Mouse (Mus musculus) G1E-ER4 (cell line): ENCODE measurements around the gene Cdh13. TPM values are rescaled to one million over a fixed set of nuclear protein-coding genes. Genes with fewer than 3 reads are reported as not detected.

Experiments
- GATA1 ChIP-seq: IDR thresholded peaks from one replicate; pipeline ENCODE4 v1.8.0; 2012; ENCODE audit warnings: low read length, inconsistent platforms
- polyA plus RNA-seq: library from polyadenylated mRNA; stranded (reverse); fragments of >175 nt; gene quantifications from 2 replicates; pipeline ENCODE4 v1.2.3, GENCODE M21; 2012

Cdh13 gene
- polyA plus RNA-seq, 1 experiment = not detected

DNA sequence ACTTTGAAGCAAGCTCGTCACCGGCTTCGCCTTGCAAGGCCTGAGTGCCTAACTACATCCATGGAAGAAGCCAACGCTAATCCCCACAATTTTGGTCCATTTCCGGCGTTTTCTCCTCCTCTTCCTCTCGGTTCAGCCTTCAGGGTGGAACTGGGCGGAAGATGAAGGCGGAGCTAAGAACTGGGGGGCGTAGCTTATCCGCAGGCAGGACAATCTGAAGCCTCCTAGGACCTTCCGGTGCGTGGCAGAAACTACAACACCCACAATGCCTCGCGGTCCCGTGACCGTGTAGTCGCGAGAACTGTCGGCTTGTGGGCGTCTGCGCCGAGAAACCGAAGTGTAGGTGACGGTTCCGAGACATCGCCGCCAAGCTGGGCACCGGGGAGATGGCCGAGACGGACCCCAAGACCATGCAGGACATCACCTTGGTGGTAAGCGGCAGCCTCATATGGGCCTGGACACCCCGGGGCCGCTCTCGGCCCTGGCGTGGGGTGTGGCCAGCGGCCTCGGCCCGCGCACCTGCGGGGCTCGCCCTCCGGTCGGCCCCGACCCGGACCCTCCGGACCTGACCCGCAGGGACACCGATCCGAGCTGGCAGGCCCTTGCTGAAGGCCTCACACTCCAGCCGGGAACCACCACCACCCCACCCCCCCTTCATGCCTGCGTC lies 1060.8 kb downstream of the Cdh13 start, which contains the start of gene Hsbp1:
Gene Hsbp1 (plus strand): TSS at position 299 of the 667 bp plus-strand sequence.
- no peak for TF ChIP-seq GATA1

DNA sequence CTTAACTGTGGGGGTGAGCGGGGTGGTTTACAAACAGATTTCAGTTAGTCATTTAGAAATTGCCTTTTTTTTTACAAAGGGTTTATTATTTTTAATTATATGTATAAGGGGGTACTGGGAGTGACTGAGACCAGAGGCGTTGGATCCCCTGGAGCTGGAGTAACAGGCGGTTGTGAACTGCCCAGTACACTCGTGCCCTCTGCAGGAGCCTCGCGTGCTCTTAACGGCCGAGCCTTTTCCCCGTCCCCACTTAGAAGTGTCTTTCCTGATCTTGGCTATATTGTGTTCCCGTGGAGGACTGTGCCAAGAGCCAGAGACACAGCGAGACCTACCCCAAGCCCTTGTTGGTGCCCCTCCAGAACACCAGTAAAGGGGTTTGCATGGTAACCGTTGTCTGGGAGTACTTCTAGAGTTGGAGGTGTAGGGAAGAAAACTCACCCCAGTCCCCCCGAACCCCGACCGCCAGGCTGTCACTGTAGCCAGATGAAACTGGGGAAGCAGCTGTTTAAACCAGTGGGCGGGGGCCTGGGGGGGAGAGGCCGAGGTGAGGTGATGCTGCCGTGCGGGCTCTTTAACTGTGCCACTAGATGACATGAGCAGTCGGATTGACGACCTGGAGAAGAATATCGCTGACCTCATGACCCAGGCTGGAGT lies 1061.6 kb downstream of the Cdh13 start:
- TF ChIP-seq GATA1 = no peak

DNA sequence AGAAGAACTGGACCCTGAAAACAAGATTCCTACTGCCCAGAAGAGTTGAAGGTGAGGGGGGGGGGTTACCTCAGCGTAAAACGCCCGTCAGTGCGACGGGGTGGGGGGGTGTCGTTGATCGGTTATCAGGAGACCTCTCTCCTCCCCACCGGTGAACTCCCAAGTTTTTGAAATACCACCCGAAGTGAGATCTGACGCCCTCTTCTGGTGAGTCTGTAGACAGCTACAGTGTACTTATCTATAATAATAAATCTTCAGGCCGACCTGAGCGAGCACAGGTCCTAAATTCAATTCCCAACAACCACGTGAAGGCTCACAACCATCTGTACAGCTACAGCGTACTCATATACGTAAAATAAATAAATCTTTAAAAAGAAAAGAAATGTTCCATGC lies 1062.1 kb downstream of the Cdh13 start:
- TF ChIP-seq GATA1 = no peak

DNA sequence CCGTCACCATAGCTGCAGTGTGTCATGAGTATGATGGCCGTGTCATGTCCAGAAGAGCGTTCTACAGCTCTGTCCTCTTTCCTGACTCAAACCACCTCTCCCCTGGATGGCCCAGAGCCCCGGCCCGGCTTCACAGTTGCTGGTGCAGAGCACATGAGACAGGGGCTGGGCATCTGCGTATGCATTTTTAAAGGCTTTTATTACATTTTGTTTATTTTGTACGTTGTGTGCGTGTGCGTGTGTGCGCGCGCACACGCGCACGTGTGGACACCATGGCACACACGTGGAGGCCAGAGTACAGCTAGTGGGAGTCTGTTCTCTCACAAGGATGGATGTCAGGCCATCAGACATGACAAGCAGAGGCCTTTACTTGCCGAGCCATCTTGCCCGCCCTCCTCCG lies 1068.1 kb downstream of the Cdh13 start:
- TF ChIP-seq GATA1 = no peak

DNA sequence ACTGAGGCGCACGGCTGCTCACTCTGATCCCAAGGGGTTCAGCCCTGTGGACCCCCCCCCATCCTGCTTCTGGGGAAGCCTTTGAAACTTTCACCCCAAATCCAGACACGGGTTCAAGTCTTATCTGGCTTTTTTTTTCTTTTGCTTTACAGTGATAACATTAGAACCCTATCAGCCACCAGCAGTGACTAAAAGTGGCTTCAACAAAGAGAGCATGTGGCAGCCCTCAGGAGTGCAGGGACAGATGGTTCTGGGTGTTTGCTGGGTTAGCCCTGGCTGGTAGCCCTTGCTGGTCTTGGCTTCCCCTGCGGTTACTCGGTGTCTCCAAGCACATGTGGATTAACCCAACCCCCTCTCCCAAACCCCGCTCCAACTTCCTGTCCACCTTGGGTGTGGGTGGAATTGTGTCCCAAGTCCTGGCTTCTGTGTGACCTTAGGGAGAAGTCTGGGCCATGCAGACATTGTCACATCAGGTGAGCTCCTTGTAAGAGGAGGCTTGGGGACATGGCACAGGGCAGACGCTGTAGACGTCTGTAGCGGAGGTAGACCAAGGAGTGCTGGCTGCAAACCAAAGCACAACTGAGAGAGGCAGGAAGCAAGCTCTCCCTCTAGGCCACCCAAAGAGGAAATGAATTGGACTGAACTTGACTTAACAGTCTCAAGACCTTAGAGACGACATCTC lies 1069.6 kb downstream of the Cdh13 start:
- no peak for TF ChIP-seq GATA1

DNA sequence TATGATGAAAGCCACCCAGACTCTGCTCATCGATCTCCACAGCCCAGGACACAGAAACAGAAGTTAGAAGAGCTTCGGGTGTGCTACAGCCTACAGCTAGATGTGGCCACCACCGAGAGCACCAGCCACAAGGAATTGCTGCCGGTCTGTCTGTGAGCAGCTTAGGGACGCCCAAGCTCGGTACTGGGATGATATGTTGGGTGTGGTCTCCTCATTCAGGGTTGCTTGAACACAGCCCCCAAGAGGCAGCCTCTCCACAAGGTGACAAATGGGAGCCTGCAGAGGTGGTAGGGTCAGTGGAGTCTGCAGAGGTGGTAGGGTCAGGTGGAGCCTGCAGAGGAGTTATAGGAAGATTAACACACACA lies 1070.1 kb downstream of the Cdh13 start:
- TF ChIP-seq GATA1 = no peak

DNA sequence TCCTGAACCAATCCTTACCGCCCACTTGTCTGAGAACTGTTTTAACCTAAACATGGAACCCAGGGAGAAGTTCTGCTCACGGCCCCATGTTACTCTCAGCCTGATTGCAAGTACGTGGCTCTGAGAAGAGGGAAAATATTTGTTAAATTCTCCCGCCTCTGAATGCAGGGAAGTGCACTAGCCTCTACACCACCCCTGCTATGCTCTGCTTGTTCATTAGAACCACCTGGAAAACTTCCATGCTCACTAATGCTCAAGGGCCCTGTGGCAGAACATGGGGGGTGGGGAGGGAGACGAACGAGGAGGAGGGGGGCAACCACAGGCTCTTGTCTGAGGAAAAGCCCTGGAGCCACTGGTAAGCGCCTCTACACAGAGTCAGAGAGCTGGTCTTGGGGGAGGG lies 1074.6 kb downstream of the Cdh13 start:
- no peak for TF ChIP-seq GATA1

DNA sequence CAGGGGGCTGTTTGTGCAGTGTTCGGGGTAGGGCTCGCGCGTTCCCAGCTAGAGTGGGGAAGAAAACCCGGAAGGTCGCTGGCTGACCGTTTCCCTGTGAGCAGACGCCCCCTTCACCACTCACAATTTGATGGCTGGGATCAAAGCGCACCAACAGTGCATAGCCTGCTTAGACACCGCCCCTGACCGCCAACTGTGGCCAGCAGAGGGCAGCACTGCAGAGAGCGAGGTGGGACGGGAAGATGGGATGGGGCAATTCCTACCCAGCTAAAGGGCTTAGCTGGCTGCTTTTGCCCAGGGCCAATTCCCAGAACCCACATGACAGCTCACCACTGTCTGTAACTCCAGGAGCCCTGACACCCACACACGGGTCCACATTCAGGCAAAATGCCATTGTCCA lies 1075.3 kb downstream of the Cdh13 start:
- no peak for TF ChIP-seq GATA1

DNA sequence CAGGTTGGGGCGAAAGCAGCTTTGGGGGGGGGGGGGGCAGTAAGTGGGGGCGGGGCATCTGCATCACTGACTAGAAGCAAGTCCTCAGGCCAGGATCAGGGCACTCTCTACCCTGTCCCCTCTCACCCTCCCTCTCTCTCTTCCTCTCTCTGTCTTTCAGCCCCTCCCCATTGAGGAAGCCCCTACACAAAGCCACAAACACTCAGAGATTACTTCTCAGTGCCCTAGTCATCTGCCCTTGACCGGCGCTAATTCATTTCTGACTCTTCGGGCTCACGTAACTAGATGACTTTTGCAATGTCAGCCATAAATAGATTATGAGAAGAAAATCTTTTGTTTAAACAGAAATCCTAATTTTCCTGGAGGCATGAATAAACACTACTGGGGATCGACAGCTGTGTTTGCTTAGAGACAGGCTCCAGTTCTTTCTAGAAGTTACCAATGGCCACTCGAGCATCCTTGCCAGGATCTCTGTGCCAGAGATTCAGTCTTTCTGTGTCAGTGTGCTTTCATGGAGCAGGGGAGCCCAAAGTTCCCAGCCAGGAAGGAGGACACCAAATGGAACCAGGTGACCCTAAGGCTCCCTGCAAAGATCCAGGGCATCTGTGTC lies 1077.3 kb downstream of the Cdh13 start:
- TF ChIP-seq GATA1 = no peak
